Mouse (Mus musculus) lung, embryonic 16.5 days (tissue): Measurements from ENCODE around the gene Tox2. TPM values are rescaled to one million over a fixed set of nuclear protein-coding genes. Genes with fewer than 3 reads are reported as not detected.

Experiments used
- ATAC-seq: fragments of 200-750 bp; cut with Nextera tagmentation; 2 replicates; pipeline ENCODE4 v1.8.0; 2017; ENCODE audit warnings: low read depth, mild to moderate bottlenecking, moderate library complexity
- H3K27ac ChIP-seq: fragments of 300-500 bp; sonication (generic); 2 replicates; pipeline ENCODE4 v1.5.1; 2014; ENCODE audit warnings: mild to moderate bottlenecking, control low read depth, low read length
- H3K27me3 ChIP-seq: fragments of 300-500 bp; sonication (generic); 2 replicates; pipeline ENCODE4 v1.6.1; 2014; ENCODE audit warnings: low read depth, low read length, mixed read lengths; ENCODE audit not compliant: control insufficient read depth, insufficient read depth
- H3K36me3 ChIP-seq: fragments of 300-500 bp; sonication (generic); 2 replicates; pipeline ENCODE4 v1.6.1; 2014; ENCODE audit warnings: low read length; ENCODE audit not compliant: control insufficient read depth, insufficient read depth
- H3K4me1 ChIP-seq: fragments of 300-500 bp; sonication (generic); replicated peaks from 2 replicates; pipeline ENCODE4 v1.6.1; 2014; ENCODE audit warnings: low read length, mixed read lengths; ENCODE audit not compliant: control insufficient read depth, insufficient read depth
- H3K4me2 ChIP-seq: fragments of 300-500 bp; sonication (generic); 2 replicates; pipeline ENCODE4 v1.6.1; 2014; ENCODE audit warnings: low read depth, low read length, control low read depth
- H3K4me3 ChIP-seq: fragments of 300-500 bp; sonication (generic); 2 replicates; pipeline ENCODE4 v1.5.1; 2014; ENCODE audit warnings: mild to moderate bottlenecking, low read length, control low read depth
- H3K9ac ChIP-seq: fragments of 300-500 bp; sonication (generic); 2 replicates; pipeline ENCODE4 v1.6.1; 2014; ENCODE audit warnings: low read length, control low read depth
- H3K9me3 ChIP-seq: fragments of 300-500 bp; sonication (generic); 2 replicates; pipeline ENCODE4 v1.6.1; 2016; ENCODE audit warnings: low read length; ENCODE audit not compliant: control insufficient read depth
- WGBS: fragments of 180-500 bp; shearing (Covaris S2); extraction: QIAGEN DNeasy Blood & Tissue Kit; methylation state at CpG from one replicate; pipeline ENCODE4 v1.1.7; 2014; 5-methylcytosine and 5-hydroxymethylcytosine counted together
- polyA plus RNA-seq: library from polyadenylated mRNA; unstranded; fragments of >200 nt; fragmentation: Nextera tagmentation; extraction: Ambion mirVana; gene quantifications from 2 replicates; pipeline ENCODE4 v1.2.1, GENCODE M21; 2015

The Tox2 gene
- polyA plus RNA-seq, result 3.8 and 5.3 TPM in 2 replicates

- H3K36me3 ChIP-seq, result no peaks in the 10 kb centered on the region
- peaks cover 18% of the 10 kb centered on the region; the same call in 1 of the 2 replicates for H3K4me1 ChIP-seq
- H3K27me3 ChIP-seq, result peaks cover 35% of the 10 kb centered on the region
- under 1% methylated on average over 55 of the region's 79 CpGs for WGBS
- H3K9ac ChIP-seq, result peak within 1 kb of the TSS; percentile 71
- peak; percentile 95 for ATAC-seq
- H3K4me2 ChIP-seq, result peak within 1 kb of the TSS; percentile 98
- peak within 1 kb of the TSS; percentile 65 for H3K27ac ChIP-seq
- peak within 1 kb of the TSS; percentile 63 for H3K4me3 ChIP-seq
- H3K9me3 ChIP-seq, result peaks cover 7% of the 10 kb centered on the region
Observed at GRCm38 (mm10) chr2:163202884-163203634, at the start of gene Tox2. Gene Tox2, plus strand, starts transcription at chr2:163203125.

DNA sequence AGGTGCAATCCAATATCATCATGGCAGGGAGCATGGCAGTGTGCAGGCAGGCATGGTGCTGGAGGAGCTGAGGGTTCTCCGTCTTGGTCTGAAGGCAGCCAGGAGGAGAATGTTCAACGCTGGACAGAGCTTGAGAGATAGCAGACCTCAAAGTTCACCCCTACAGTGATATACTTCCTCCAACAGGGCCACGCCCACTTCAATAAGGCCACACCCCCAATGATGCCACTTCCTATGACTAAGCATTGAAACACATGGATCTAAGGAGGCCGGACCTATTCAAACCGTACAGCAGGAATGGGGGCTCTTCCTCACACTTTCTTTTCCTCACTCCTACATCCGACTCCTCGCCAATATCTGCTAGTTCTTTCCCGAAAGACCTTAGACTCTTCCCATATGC is 48.3 kb upstream of the Tox2 start:
- H3K4me2 ChIP-seq, result no peak overlapping the region
- WGBS, result 84% methylated on average over 8 of the region's 8 CpGs
- ATAC-seq, result no peak
- H3K9ac ChIP-seq, result no peak overlapping the region
- no peak overlapping the region for H3K4me3 ChIP-seq
- no peaks in the 10 kb centered on the region for H3K9me3 ChIP-seq
- no peak overlapping the region for H3K27ac ChIP-seq
- H3K36me3 ChIP-seq, result no peaks in the 10 kb centered on the region
- no peaks in the 10 kb centered on the region for H3K4me1 ChIP-seq
- H3K27me3 ChIP-seq, result no peaks in the 10 kb centered on the region

DNA sequence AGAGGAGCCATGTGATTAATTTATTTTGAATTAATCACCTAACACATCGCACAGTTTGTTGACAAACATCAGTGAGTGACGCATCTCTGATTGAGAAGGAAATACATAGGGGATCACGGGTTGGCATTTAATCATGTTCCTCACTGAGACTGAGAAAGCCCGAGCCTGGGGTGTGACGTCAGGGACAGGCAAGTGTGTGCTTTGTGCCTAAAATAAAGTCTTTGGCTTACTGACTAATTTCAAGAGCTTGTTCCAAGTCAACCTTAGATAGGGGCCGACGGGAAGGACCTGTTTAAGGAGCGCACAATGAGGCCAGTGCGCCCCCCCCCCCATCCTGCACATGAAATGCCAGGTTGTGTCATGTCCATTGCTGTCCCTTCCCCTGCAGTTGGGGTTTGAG is 43.9 kb upstream of the Tox2 start:
- H3K36me3 ChIP-seq, result no peaks in the 10 kb centered on the region
- no peak overlapping the region for H3K4me2 ChIP-seq
- H3K9ac ChIP-seq, result no peak overlapping the region
- H3K4me1 ChIP-seq, result no peaks in the 10 kb centered on the region
- no peaks in the 10 kb centered on the region for H3K27me3 ChIP-seq
- 72% methylated on average over 9 of the region's 9 CpGs for WGBS
- no peak overlapping the region for H3K27ac ChIP-seq
- no peak overlapping the region for H3K4me3 ChIP-seq
- H3K9me3 ChIP-seq, result no peaks in the 10 kb centered on the region
- no peak for ATAC-seq

DNA sequence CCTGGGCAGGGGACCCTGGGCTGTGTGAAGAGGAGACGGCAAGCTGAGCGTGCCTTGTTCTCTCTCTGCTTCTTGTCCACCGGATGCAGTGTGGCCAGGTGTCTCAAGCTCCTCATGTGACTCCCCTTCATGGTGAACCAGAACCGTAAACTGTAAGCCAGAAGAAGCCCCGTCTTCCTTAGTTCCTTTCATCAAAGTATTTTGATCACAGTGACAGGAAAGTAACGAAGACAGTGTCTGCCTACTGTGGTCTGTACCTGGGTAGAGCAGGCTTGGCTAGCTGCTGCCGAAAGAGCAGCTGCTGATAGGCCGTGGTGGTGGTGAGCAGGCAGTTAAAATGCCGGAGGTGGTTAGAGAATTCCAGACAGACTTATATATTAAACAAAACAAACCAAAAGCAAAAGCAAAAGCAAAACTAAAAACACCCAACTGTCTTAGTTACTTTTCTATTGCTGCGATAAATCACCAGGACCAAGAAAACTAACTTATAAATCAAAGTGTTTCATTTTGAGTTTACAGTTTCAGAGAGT is 38.4 kb upstream of the Tox2 start:
- Histone ChIP-seq H3K4me1 (no peaks in the 10 kb centered on the region), H3K9ac (no peak overlapping the region), H3K27ac (no peak overlapping the region), H3K36me3 (no peaks in the 10 kb centered on the region), H3K4me2 (no peak overlapping the region), H3K4me3 (no peak overlapping the region), H3K27me3 (no peaks in the 10 kb centered on the region), H3K9me3 (no peaks in the 10 kb centered on the region)
- ATAC-seq, result no peak
- WGBS, result 59% methylated on average over 10 of the region's 10 CpGs

GRCm38 (mm10) chr2:163166067-163166805 is 36.7 kb upstream of the Tox2 start:
- no peak overlapping the region for H3K27ac ChIP-seq
- H3K9me3 ChIP-seq, result no peaks in the 10 kb centered on the region
- H3K9ac ChIP-seq, result no peak overlapping the region
- no peaks in the 10 kb centered on the region for H3K36me3 ChIP-seq
- H3K4me2 ChIP-seq, result no peak overlapping the region
- no peak for ATAC-seq
- 39% methylated on average over 13 of the region's 13 CpGs for WGBS
- H3K4me1 ChIP-seq, result no peaks in the 10 kb centered on the region
- no peaks in the 10 kb centered on the region for H3K27me3 ChIP-seq
- H3K4me3 ChIP-seq, result no peak overlapping the region

DNA sequence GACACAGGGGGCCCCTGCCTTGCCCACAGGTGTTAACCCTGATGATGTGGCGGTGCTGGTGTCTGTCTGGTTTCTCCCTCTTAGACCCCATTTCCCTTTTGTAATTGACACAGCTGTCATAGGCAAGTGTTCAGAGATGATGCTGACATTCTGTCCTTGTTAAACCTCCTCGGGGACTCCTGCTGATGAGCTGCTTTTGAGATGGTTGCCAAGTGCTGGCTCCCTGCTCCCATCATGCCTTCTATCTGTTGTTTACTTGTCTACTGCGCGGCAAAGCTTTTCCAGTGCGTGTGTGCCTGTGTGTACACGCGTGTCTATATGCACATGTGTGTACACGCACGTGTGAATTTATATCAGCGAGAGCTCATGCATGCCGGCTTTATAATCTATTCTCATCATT is 31.0 kb upstream of the Tox2 start:
- WGBS, result 72% methylated on average over 11 of the region's 11 CpGs
- H3K4me3 ChIP-seq, result no peak overlapping the region
- no peaks in the 10 kb centered on the region for H3K9me3 ChIP-seq
- H3K9ac ChIP-seq, result no peak overlapping the region
- H3K36me3 ChIP-seq, result no peaks in the 10 kb centered on the region
- ATAC-seq, result no peak
- H3K27me3 ChIP-seq, result no peaks in the 10 kb centered on the region
- H3K27ac ChIP-seq, result no peak overlapping the region
- no peak overlapping the region for H3K4me2 ChIP-seq
- H3K4me1 ChIP-seq, result no peaks in the 10 kb centered on the region

GRCm38 (mm10) chr2:163174066-163174465 is 28.9 kb upstream of the Tox2 start:
- H3K36me3 ChIP-seq, result no peaks in the 10 kb centered on the region
- H3K4me3 ChIP-seq, result no peak overlapping the region
- H3K27ac ChIP-seq, result no peak overlapping the region
- 43% methylated on average over 7 of the region's 7 CpGs for WGBS
- no peak overlapping the region for H3K4me2 ChIP-seq
- no peaks in the 10 kb centered on the region for H3K9me3 ChIP-seq
- no peak overlapping the region for H3K9ac ChIP-seq
- ATAC-seq, result no peak
- no peaks in the 10 kb centered on the region for H3K27me3 ChIP-seq
- no peaks in the 10 kb centered on the region for H3K4me1 ChIP-seq

DNA sequence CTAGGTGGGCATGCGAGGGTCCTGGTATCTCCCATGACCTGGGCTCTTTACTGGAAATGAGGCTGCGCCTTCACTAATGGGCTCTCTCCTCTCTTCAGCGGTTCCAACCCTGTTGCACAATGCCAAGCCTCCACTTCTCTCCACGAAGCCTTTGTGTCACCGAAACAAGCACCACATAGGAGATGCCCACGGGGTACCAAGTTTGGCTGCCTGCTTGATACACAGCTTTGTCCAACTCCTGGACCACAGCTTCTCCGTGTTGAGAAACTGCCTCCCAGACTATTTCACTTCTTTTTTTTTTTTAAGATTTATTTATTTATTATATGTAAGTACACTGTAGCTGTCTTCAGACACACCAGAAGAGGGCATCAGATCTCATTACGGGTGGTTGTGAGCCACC is 27.1 kb upstream of the Tox2 start:
- no peak overlapping the region for H3K27ac ChIP-seq
- H3K9ac ChIP-seq, result no peak overlapping the region
- H3K4me1 ChIP-seq, result no peaks in the 10 kb centered on the region
- no peaks in the 10 kb centered on the region for H3K9me3 ChIP-seq
- no peak overlapping the region for H3K4me2 ChIP-seq
- H3K4me3 ChIP-seq, result no peak overlapping the region
- no peaks in the 10 kb centered on the region for H3K36me3 ChIP-seq
- ATAC-seq, result no peak
- WGBS, result 87% methylated on average over 7 of the region's 8 CpGs
- no peaks in the 10 kb centered on the region for H3K27me3 ChIP-seq

GRCm38 (mm10) chr2:163176502-163176901 is 26.4 kb upstream of the Tox2 start:
- 59% methylated on average over 7 of the region's 7 CpGs for WGBS
- H3K9me3 ChIP-seq, result no peaks in the 10 kb centered on the region
- H3K27ac ChIP-seq, result no peak overlapping the region
- no peak for ATAC-seq
- H3K27me3 ChIP-seq, result no peaks in the 10 kb centered on the region
- H3K9ac ChIP-seq, result no peak overlapping the region
- H3K36me3 ChIP-seq, result no peaks in the 10 kb centered on the region
- H3K4me1 ChIP-seq, result no peaks in the 10 kb centered on the region
- no peak overlapping the region for H3K4me2 ChIP-seq
- no peak overlapping the region for H3K4me3 ChIP-seq
